Mouse (Mus musculus) erythroblast, embryonic 14.5 days (primary cell): ENCODE measurements around the gene Itpkc.

Experiments used
- GATA1 ChIP-seq: IDR thresholded peaks from 2 replicates; pipeline ENCODE4 v1.6.1; 2012; ENCODE audit warnings: low read length, inconsistent platforms, mixed read lengths
- TAL1 ChIP-seq: IDR thresholded peaks from 3 replicates; pipeline ENCODE4 v1.6.1; 2012; ENCODE audit warnings: low read length, inconsistent platforms, mixed read lengths

GRCm38 (mm10) chr7:27165696-27166095, 62.8 kb downstream of the Itpkc start:
- TF ChIP-seq GATA1 (no peak), TAL1 (no peak)
